Mouse (Mus musculus) cerebellum, postnatal 25 days (tissue): Measurements from ENCODE around the gene Brinp3.
A peak's percentile ranks its signal among the peaks of the same experiment; 100 is the strongest.

Source experiments
- DNase-seq, 2 experiments: peaks; one replicate each; pipeline ENCODE4 v3.0.0; 2021; ENCODE audit warnings: mixed read lengths in 2 of 2

Gene Brinp3

GRCm38 (mm10) chr1:146799986-146800553 lies 305.5 kb downstream of the Brinp3 start:
- DNase-seq, result no peak

GRCm38 (mm10) chr1:146801821-146802220 lies 307.3 kb downstream of the Brinp3 start:
- DNase-seq, result peak in 1 of 2 experiments; percentile 45

GRCm38 (mm10) chr1:146807765-146808164 lies 313.2 kb downstream of the Brinp3 start:
- DNase-seq, result no peak

GRCm38 (mm10) chr1:146833888-146834287 lies 339.3 kb downstream of the Brinp3 start:
- DNase-seq, result no peak

GRCm38 (mm10) chr1:146844087-146844486 lies 349.5 kb downstream of the Brinp3 start:
- peak in 1 of 2 experiments; percentile 15 for DNase-seq

GRCm38 (mm10) chr1:146848892-146849291 lies 354.3 kb downstream of the Brinp3 start:
- DNase-seq, result no peak

GRCm38 (mm10) chr1:146850147-146850546 lies 355.6 kb downstream of the Brinp3 start:
- DNase-seq, result no peak

GRCm38 (mm10) chr1:146898636-146899035 lies 404.1 kb downstream of the Brinp3 start:
- no peak for DNase-seq

- no peak for DNase-seq
Observed at GRCm38 (mm10) chr1:146901691-146902090, 407.1 kb downstream of the Brinp3 start.

GRCm38 (mm10) chr1:146939463-146940389 lies 445.2 kb downstream of the Brinp3 start:
- DNase-seq, result no peak
